Mouse (Mus musculus) c-Kit-positive CD71-positive TER-119-negative erythroid progenitor cells, embryonic 14.5 days (primary cell): ENCODE data around the gene Gpm6b.

Source experiments
- DNase-seq: peaks from one replicate; pipeline ENCODE4 v3.0.0-alpha.2; 2013; ENCODE audit warnings: low read depth

The Gpm6b gene

GRCm38 (mm10) chrX:166238831-166239460, at the start of gene Gpm6b:
Gene Gpm6b, plus strand, starts transcription at chrX:166238911.
- DNase-seq, result no peak

GRCm38 (mm10) chrX:166196327-166196726, 42.4 kb upstream of the Gpm6b start:
- peak; percentile 4 for DNase-seq

- no peak for DNase-seq
Observed at GRCm38 (mm10) chrX:166198266-166198665, 40.4 kb upstream of the Gpm6b start.

- DNase-seq, result peak; percentile 3
Observed at GRCm38 (mm10) chrX:166199812-166200211, 38.9 kb upstream of the Gpm6b start.

GRCm38 (mm10) chrX:166214576-166214975, 24.1 kb upstream of the Gpm6b start:
- DNase-seq, result no peak

GRCm38 (mm10) chrX:166216248-166216647, 22.5 kb upstream of the Gpm6b start:
- DNase-seq, result no peak

GRCm38 (mm10) chrX:166216720-166217119, 22.0 kb upstream of the Gpm6b start:
- no peak for DNase-seq

GRCm38 (mm10) chrX:166219331-166219730, 19.4 kb upstream of the Gpm6b start:
- no peak for DNase-seq

- no peak for DNase-seq
Observed at GRCm38 (mm10) chrX:166226856-166227255, 11.9 kb upstream of the Gpm6b start.

- DNase-seq, result no peak
Observed at GRCm38 (mm10) chrX:166229750-166230149, 9.0 kb upstream of the Gpm6b start.

- no peak for DNase-seq
Observed at GRCm38 (mm10) chrX:166230515-166231267, 8.0 kb upstream of the Gpm6b start.

GRCm38 (mm10) chrX:166236131-166236530, 2.6 kb upstream of the Gpm6b start:
- DNase-seq, result no peak

- no peak for DNase-seq
Observed at GRCm38 (mm10) chrX:166239520-166239919, 809 bp downstream of the Gpm6b start.

- DNase-seq, result no peak
Observed at GRCm38 (mm10) chrX:166240751-166241150, 2.0 kb downstream of the Gpm6b start.

GRCm38 (mm10) chrX:166243261-166243885, 4.7 kb downstream of the Gpm6b start:
- no peak for DNase-seq

GRCm38 (mm10) chrX:166271489-166271888, 32.8 kb downstream of the Gpm6b start:
- DNase-seq, result no peak

GRCm38 (mm10) chrX:166272646-166273045, 33.9 kb downstream of the Gpm6b start:
- no peak for DNase-seq

GRCm38 (mm10) chrX:166279861-166280260, 41.1 kb downstream of the Gpm6b start:
- DNase-seq, result no peak

GRCm38 (mm10) chrX:166286760-166287483, 48.2 kb downstream of the Gpm6b start:
- no peak for DNase-seq

GRCm38 (mm10) chrX:166291266-166291665, 52.6 kb downstream of the Gpm6b start:
- no peak for DNase-seq

GRCm38 (mm10) chrX:166293465-166293864, 54.8 kb downstream of the Gpm6b start:
- no peak for DNase-seq

- no peak for DNase-seq
Observed at GRCm38 (mm10) chrX:166302791-166303190, 64.1 kb downstream of the Gpm6b start.
